Mouse (Mus musculus) erythroblast, embryonic 14.5 days (primary cell): Measurements from ENCODE around the gene Chd3.

Experiments used
- GATA1 ChIP-seq: IDR thresholded peaks from 2 replicates; pipeline ENCODE4 v1.6.1; 2012; ENCODE audit warnings: low read length, inconsistent platforms, mixed read lengths
- TAL1 ChIP-seq: IDR thresholded peaks from 3 replicates; pipeline ENCODE4 v1.6.1; 2012; ENCODE audit warnings: low read length, inconsistent platforms, mixed read lengths

GRCm38 (mm10) chr11:69404595-69405396, 35.6 kb upstream of the Chd3 start:
- TF ChIP-seq GATA1 (no peak), TAL1 (no peak)
